27 mouse cellular contexts compared by ENCODE assay signal in genomic region chr6:15459701-15460100, GRCm38 (mm10).
"Had no signal": no experiment of that assay in that cellular context is flagged by ENCODE, and none has a peak within 500 bp of the region (broad histone marks: within the 10 kb centered on the region; RNA-seq: fewer than 3 reads in every experiment).

No protein-coding gene starts in this region.

- H3K9me3 ChIP-seq: heart, embryonic 13.5 days; heart, embryonic 15.5 days; hindbrain, embryonic 13.5 days; hindbrain, embryonic 15.5 days; intestine, embryonic 15.5 days; limb, embryonic 10.5 days; limb, embryonic 12.5 days; liver, embryonic 13.5 days; liver, embryonic 15.5 days had no signal

- H3K27ac ChIP-seq: gastrocnemius, adult 2 months; heart, adult 2 months; heart, embryonic 13.5 days; heart, embryonic 15.5 days; hindbrain, embryonic 13.5 days; hindbrain, embryonic 15.5 days; intestine, embryonic 15.5 days; layer of hippocampus, adult 2 months; left cerebral cortex, adult 2 months; limb, embryonic 10.5 days; limb, embryonic 12.5 days; liver, embryonic 13.5 days; liver, embryonic 15.5 days had no signal

- H3K36me3 ChIP-seq: heart, embryonic 13.5 days; heart, embryonic 15.5 days; hindbrain, embryonic 13.5 days; hindbrain, embryonic 15.5 days; intestine, embryonic 15.5 days; limb, embryonic 10.5 days; limb, embryonic 12.5 days; liver, embryonic 13.5 days; liver, embryonic 15.5 days had no signal

- H3K4me1 ChIP-seq: heart, embryonic 13.5 days; heart, embryonic 15.5 days; hindbrain, embryonic 13.5 days; hindbrain, embryonic 15.5 days; intestine, embryonic 15.5 days; limb, embryonic 10.5 days; limb, embryonic 12.5 days; liver, embryonic 13.5 days; liver, embryonic 15.5 days had no signal

- H3K4me3 ChIP-seq: gastrocnemius, adult 2 months; heart, adult 2 months; heart, embryonic 13.5 days; heart, embryonic 15.5 days; hindbrain, embryonic 13.5 days; hindbrain, embryonic 15.5 days; intestine, embryonic 15.5 days; layer of hippocampus, adult 2 months; left cerebral cortex, adult 2 months; limb, embryonic 10.5 days; limb, embryonic 12.5 days; liver, embryonic 13.5 days; liver, embryonic 15.5 days had no signal

- H3K27me3 ChIP-seq: heart, embryonic 13.5 days; heart, embryonic 15.5 days; hindbrain, embryonic 13.5 days; hindbrain, embryonic 15.5 days; intestine, embryonic 15.5 days; limb, embryonic 12.5 days; liver, embryonic 13.5 days; liver, embryonic 15.5 days had no signal

- DNase-seq: gastrocnemius, adult 2 months; gastrocnemius, postnatal 10 days; gastrocnemius, postnatal 36 days; heart, adult 11 months; heart, adult 2 months; heart, postnatal 14 days; heart, postnatal 36 days; kidney, adult 18-20 months; kidney, adult 8-10 months; kidney, postnatal 10 days; kidney, postnatal 25 days; kidney, postnatal 4 days; liver; liver, embryonic 13.5 days had no signal

- H3K9ac ChIP-seq: heart, embryonic 13.5 days; heart, embryonic 15.5 days; hindbrain, embryonic 13.5 days; hindbrain, embryonic 15.5 days; intestine, embryonic 15.5 days; limb, embryonic 12.5 days; liver, embryonic 13.5 days; liver, embryonic 15.5 days had no signal

- H3K4me2 ChIP-seq: heart, embryonic 11.5 days; heart, embryonic 13.5 days; heart, embryonic 15.5 days; hindbrain, embryonic 13.5 days; hindbrain, embryonic 15.5 days; intestine, embryonic 15.5 days; limb, embryonic 12.5 days; liver, embryonic 11.5 days; liver, embryonic 13.5 days; liver, embryonic 15.5 days had no signal

- ATAC-seq: intestine, embryonic 15.5 days; intestine, postnatal 0 days had no signal
